Mouse (Mus musculus): ENCODE data around the gene Tmem199.

- TF ChIP-seq CHD2 (IDR thresholded peaks at IDR 0.05; ENCODE audit: low read depth, low read length) (no peak), ZNF384 (IDR thresholded peaks at IDR 0.05; ENCODE audit: low read depth, low read length) (no peak)
Observed at GRCm38 (mm10) chr11:78544449-78545111, 32.6 kb upstream of the Tmem199 start.
